Mouse (Mus musculus) testis, adult 2 months (tissue): ENCODE measurements at regions not wholly inside any gene's neighbourhood (a gene's known extent, or its start where the extent isn't known, plus 50 kb on each side); places are given as distances from the start of the nearest gene placed in this dataset.

Experiments used
- CTCF ChIP-seq: fragments of 200-500 bp; IDR thresholded peaks from 2 replicates; pipeline ENCODE4 v1.5.1; 2012; ENCODE audit warnings: low read depth, mild to moderate bottlenecking, inconsistent platforms, low read length, moderate library complexity; ENCODE audit not compliant: control insufficient read depth, insufficient read depth, insufficient replicate concordance
- POLR2A ChIP-seq: fragments of 200-500 bp; IDR thresholded peaks from 2 replicates; pipeline ENCODE4 v1.6.1; 2012; ENCODE audit warnings: low read depth, mild to moderate bottlenecking, inconsistent platforms, low read length, moderate library complexity; ENCODE audit not compliant: control insufficient read depth

- no peak for TF ChIP-seq POLR2A
- TF ChIP-seq CTCF: no peak
These were observed 71.4 kb upstream of the Irx3 start for GRCm38 (mm10) chr8:91873232-91873631.
